Mouse (Mus musculus) hindbrain, postnatal 0 days (tissue): ENCODE data around the gene Mark4. TPM values are rescaled to one million over a fixed set of nuclear protein-coding genes. Genes with fewer than 3 reads are reported as not detected.
A peak's percentile ranks its signal among the peaks of the same experiment; 100 is the strongest.

Experiments
- ATAC-seq: fragments of 200-750 bp; cut with Nextera tagmentation; 2 replicates; pipeline ENCODE4 v1.8.0; 2017; ENCODE audit warnings: mild to moderate bottlenecking, moderate TSS enrichment, moderate library complexity
- DNase-seq: peaks from one replicate; pipeline ENCODE4 v3.0.0-alpha.2; 2015; ENCODE audit warnings: low spot score
- H3K27ac ChIP-seq: fragments of 300-500 bp; sonication (generic); 2 replicates; pipeline ENCODE4 v1.5.1; 2014; ENCODE audit warnings: mild to moderate bottlenecking
- H3K27me3 ChIP-seq: fragments of 300-500 bp; sonication (generic); 2 replicates; pipeline ENCODE4 v1.6.1; 2014; ENCODE audit warnings: low read length, mixed read lengths; ENCODE audit not compliant: insufficient read depth
- H3K36me3 ChIP-seq: fragments of 300-500 bp; sonication (generic); 2 replicates; pipeline ENCODE4 v1.6.1; 2014; ENCODE audit warnings: low read length, mixed read lengths; ENCODE audit not compliant: insufficient read depth
- H3K4me1 ChIP-seq: fragments of 300-500 bp; sonication (generic); 2 replicates; pipeline ENCODE4 v1.6.1; 2014; ENCODE audit warnings: antibody characterized with exemption, low read length, mixed read lengths; ENCODE audit not compliant: insufficient read depth
- H3K4me2 ChIP-seq: fragments of 300-500 bp; sonication (generic); 2 replicates; pipeline ENCODE4 v1.6.1; 2014; ENCODE audit warnings: low read depth, mild to moderate bottlenecking, low read length, moderate library complexity, mixed read lengths
- H3K4me3 ChIP-seq: fragments of 300-500 bp; sonication (generic); 2 replicates; pipeline ENCODE4 v1.5.1; 2014; ENCODE audit warnings: low read length
- H3K9ac ChIP-seq: fragments of 300-500 bp; sonication (generic); replicated peaks from 2 replicates; pipeline ENCODE4 v1.6.1; 2014; ENCODE audit warnings: mild to moderate bottlenecking, low read length, moderate library complexity, mixed read lengths
- H3K9me3 ChIP-seq: fragments of 300-500 bp; sonication (generic); 2 replicates; pipeline ENCODE4 v1.6.1; 2016; ENCODE audit warnings: low read length, mixed read lengths
- CTCF ChIP-seq: IDR thresholded peaks from 2 replicates; pipeline ENCODE4 v1.5.1; 2016; ENCODE audit warnings: antibody characterized with exemption, control low read depth, low read depth
- WGBS: fragments of 180-500 bp; shearing (Covaris S2); extraction: QIAGEN DNeasy Blood & Tissue Kit; methylation state at CpG from one replicate; pipeline ENCODE4 v1.1.7; 2014; 5-methylcytosine and 5-hydroxymethylcytosine counted together
- polyA plus RNA-seq: library from polyadenylated mRNA; unstranded; fragments of >200 nt; fragmentation: Nextera tagmentation; extraction: Ambion mirVana; gene quantifications from 2 replicates; pipeline ENCODE4 v1.2.1, GENCODE M21; 2015
- total RNA-seq: library from RNA; depleted of rRNA; stranded (reverse); fragments of >200 nt; gene quantifications from 2 replicates; pipeline ENCODE4 v1.2.3, GENCODE M21; 2014

The Mark4 gene
- total and polyA plus RNA-seq, 2 experiments from 2014 or later: 18.1 to 60.3 TPM

DNA sequence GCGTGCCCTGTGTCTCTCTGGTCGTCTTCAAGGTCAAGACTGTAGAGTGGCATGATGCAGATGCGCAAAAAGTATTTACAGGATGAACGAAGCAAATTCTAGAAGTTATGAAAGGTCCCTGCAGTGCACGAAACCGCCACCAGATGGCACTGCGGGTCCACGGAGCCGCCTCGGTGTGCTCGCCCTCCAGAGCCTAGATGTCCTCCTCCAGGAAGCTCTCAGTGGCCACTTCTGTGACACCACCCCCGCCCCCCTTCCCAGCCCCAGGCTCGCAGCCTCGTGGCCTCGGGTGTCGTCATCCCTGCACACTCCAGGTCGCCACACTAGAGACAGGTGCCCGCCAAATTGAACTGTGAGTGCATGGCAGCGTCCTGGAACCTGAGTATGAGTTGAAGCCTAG is 53.2 kb downstream of the Mark4 start:
- no peak overlapping the region for H3K4me3 ChIP-seq
- peak; percentile 82 for DNase-seq
- TF ChIP-seq CTCF: peak; percentile 98
- peak overlapping the region; percentile 33; the same call in 1 of the 2 replicates for H3K4me2 ChIP-seq
- H3K9me3 ChIP-seq: no peaks in the 10 kb centered on the region
- H3K9ac ChIP-seq: no peak overlapping the region
- 3% methylated on average over 19 of the region's 19 CpGs for WGBS
- peaks cover 32% of the 10 kb centered on the region for H3K27me3 ChIP-seq
- no peaks in the 10 kb centered on the region for H3K36me3 ChIP-seq
- no peak overlapping the region for H3K27ac ChIP-seq
- ATAC-seq: peak; percentile 79
- H3K4me1 ChIP-seq: peaks cover 3% of the 10 kb centered on the region; the same call in 1 of the 2 replicates

DNA sequence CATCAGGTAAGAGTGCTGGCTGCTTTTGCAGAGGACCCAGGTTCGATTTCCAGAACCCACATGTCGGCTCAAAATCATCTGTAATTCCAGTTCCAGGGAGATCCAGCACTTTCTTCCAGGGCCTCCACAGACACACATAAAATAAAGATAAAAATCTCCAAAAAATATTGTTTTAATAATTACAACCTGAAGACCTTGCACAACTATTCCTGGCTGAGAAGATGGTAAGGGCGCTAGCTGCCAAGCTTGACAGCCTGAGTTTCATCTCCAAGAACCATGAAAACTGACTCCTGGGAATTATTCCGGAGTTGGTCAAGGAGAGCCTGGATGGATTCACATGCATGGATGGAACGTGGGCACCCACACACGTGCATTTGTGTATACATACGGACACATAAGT is 54.1 kb downstream of the Mark4 start, which contains the start of gene Ckm:
TSS of gene Ckm (plus strand) at position 301 of the 400 bp plus-strand sequence.
- peaks cover 32% of the 10 kb centered on the region for H3K27me3 ChIP-seq
- 53% methylated on average over 7 of the region's 7 CpGs for WGBS
- peak within 1 kb of the TSS; percentile 54 for H3K9ac ChIP-seq
- no peaks in the 10 kb centered on the region for H3K9me3 ChIP-seq
- peak within 1 kb of the TSS; percentile 88 for H3K4me2 ChIP-seq
- no peaks in the 10 kb centered on the region for H3K36me3 ChIP-seq
- peak within 1 kb of the TSS; percentile 51 for H3K4me3 ChIP-seq
- TF ChIP-seq CTCF: no peak
- DNase-seq: no peak
- H3K27ac ChIP-seq: no peak within 1 kb of the TSS
- no peak for ATAC-seq
- peaks cover 5% of the 10 kb centered on the region; the same call in 1 of the 2 replicates for H3K4me1 ChIP-seq

DNA sequence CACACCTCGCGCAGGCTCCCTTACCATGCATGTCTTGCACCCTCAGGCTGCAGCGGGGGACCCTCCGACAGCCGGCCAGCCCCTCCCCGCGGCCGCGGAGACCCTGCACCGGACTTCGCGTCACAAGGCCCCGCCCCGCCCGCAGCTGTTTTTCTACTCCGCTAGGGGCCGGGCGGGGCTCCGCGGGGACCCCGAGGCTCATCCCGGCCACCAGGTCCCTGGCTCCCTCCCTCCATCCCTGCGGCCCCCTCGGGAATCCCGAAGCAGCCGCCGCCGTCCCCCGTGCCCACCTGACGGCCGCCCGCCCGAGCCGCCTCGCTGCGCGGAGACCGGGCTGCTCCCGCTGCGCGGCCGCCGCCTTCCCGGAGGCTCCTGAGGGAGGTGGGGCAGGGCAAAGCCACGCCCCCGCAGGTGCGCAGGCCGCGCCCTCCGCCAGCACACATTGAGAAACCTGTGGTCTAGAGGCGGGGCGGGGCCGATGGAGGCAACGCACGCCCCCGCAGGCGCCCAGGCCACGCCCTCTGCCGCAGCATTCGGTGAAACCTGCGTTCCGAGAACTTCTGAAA is 54.8 kb downstream of the Mark4 start, which contains the start of gene Klc3:
TSS of gene Klc3 (minus strand) at position 374 of the 566 bp plus-strand sequence.
- TF ChIP-seq CTCF: no peak
- H3K4me2 ChIP-seq: peak within 1 kb of the TSS; percentile 88
- WGBS: 1% methylated on average over 62 of the region's 62 CpGs
- peak within 1 kb of the TSS; percentile 54 for H3K9ac ChIP-seq
- H3K36me3 ChIP-seq: no peaks in the 10 kb centered on the region
- no peak; the same call in 1 of the 2 replicates for ATAC-seq
- no peaks in the 10 kb centered on the region for H3K9me3 ChIP-seq
- peaks cover 32% of the 10 kb centered on the region for H3K27me3 ChIP-seq
- peaks cover 7% of the 10 kb centered on the region; the same call in 1 of the 2 replicates for H3K4me1 ChIP-seq
- H3K27ac ChIP-seq: no peak within 1 kb of the TSS
- H3K4me3 ChIP-seq: peak within 1 kb of the TSS; percentile 51
- peak; percentile 27 for DNase-seq

DNA sequence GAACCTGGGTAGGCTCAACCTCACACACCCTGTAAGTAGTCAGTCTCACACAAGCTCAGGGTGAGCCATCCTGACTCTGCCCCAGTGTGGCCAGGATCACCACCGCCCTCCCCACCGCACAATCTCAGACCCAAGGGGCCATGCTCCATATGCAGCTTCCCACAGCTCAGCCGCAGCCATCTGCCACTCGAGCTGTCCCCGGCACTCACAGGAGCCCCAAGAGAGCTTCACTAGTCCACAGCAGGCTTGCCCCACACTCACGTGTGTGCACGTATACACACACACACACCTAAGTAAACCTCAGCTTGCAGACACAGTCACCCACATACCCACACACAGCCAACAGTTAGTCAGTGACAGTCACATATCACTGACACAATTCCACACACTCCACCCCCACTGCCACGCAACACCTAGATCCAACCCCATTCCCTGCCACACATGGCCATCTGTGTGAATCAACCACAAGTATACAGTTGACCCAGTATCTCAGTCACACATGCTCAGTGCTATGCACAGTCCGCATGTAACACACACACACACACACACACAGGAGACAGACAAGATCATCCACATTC is 56.0 kb downstream of the Mark4 start:
- H3K27ac ChIP-seq: no peak overlapping the region
- peaks cover 7% of the 10 kb centered on the region; the same call in 1 of the 2 replicates for H3K4me1 ChIP-seq
- no peak overlapping the region for H3K9ac ChIP-seq
- no peaks in the 10 kb centered on the region for H3K36me3 ChIP-seq
- TF ChIP-seq CTCF: no peak
- H3K27me3 ChIP-seq: peaks cover 32% of the 10 kb centered on the region
- ATAC-seq (no peak), DNase-seq (no peak)
- H3K4me3 ChIP-seq: no peak overlapping the region
- H3K9me3 ChIP-seq: no peaks in the 10 kb centered on the region
- WGBS: 60% methylated on average over 9 of the region's 9 CpGs
- H3K4me2 ChIP-seq: no peak overlapping the region

DNA sequence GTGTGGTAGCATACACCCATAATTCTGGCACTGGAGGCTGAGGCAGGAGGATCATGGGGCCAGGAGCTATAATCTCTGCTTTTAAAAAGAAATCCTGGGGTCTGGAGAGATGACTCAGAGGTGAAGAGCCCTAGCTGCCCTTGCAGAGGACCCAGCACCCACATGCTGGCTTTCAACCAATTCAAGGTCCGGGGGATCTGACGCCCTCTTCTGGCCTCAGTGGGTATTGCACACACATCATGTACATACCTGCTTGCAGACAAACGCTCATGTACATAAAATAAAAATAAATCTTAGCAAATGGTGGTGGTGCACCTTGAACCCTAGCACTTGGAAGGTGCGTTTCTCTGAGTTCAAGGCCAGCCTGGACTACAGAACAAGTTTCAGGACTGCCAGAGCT is 57.7 kb downstream of the Mark4 start:
- 77% methylated on average over 4 of the region's 4 CpGs for WGBS
- H3K27me3 ChIP-seq: peaks cover 32% of the 10 kb centered on the region

DNA sequence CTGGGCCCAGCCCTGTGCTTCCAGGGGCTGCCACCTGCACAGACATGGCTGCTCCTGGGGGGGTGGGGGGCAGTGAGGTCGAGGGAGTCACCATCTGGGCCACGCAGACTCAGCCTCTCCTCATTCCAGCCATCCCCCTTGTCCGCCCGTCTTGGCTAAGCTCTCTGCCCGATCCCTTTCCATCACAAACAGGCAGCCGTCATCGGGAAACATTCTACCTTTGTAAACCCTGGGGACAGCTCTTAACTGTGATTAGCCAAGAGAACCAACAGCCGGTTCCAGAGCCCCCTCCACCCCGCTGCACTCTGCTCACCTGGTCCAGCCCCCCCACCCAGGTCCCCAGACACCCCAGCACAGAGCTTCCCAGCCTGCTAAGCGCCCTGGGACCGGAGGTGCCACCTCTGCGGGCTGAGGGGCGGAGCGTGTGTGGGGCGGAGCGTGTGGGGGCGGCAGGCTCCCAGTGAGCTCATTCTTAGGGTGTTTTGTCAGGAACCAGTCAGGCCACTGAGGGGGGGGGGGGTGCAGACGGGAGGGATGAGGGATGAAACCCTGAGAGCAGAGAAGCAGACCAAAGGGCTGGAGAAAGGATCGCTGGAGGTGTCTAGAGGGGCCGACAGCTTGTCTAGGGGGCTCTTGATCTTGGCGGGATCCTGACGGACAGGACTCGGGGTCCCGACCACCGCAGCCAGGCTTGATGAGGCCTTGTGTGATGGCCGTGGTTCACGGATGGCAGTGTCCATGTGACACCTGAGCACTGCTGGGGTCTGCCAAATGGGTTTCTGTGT is 58.9 kb downstream of the Mark4 start:
- peak overlapping the region; percentile 46 for H3K4me2 ChIP-seq
- DNase-seq (no peak), ATAC-seq (0 out of 2 replicates have a peak, but pooled peaks have one; percentile 5)
- H3K9me3 ChIP-seq: no peaks in the 10 kb centered on the region
- 4% methylated on average over 27 of the region's 27 CpGs for WGBS
- no peak overlapping the region for H3K27ac ChIP-seq
- H3K4me3 ChIP-seq: no peak overlapping the region
- no peak for TF ChIP-seq CTCF
- H3K9ac ChIP-seq: peak overlapping the region; percentile 30; the same call in 1 of the 2 replicates
- H3K4me1 ChIP-seq: peaks cover 7% of the 10 kb centered on the region; the same call in 1 of the 2 replicates
- H3K36me3 ChIP-seq: peaks cover 12% of the 10 kb centered on the region; the same call in 1 of the 2 replicates
- peaks cover 27% of the 10 kb centered on the region for H3K27me3 ChIP-seq

More for the DNA sequence above, 57.7 kb downstream of the Mark4 start:
- ATAC-seq (no peak), DNase-seq (no peak)
- Histone ChIP-seq H3K4me3 (no peak overlapping the region), H3K9ac (no peak overlapping the region), H3K4me1 (peaks cover 7% of the 10 kb centered on the region; the same call in 1 of the 2 replicates), H3K4me2 (no peak overlapping the region), H3K9me3 (no peaks in the 10 kb centered on the region), H3K27ac (no peak overlapping the region), H3K36me3 (no peaks in the 10 kb centered on the region)
- TF ChIP-seq CTCF: peak; percentile 32; the same call in 1 of the 2 replicates
